Mouse (Mus musculus) megakaryocyte, embryonic 14.5 days (primary cell): Measurements from ENCODE around the gene Tnrc18.

Experiments
- FLI1 ChIP-seq: IDR thresholded peaks from 2 replicates; pipeline ENCODE4 v1.6.1; 2012; ENCODE audit warnings: low read length, inconsistent platforms, mixed read lengths
- GATA1 ChIP-seq: IDR thresholded peaks from 3 replicates; pipeline ENCODE4 v1.6.1; 2012; ENCODE audit warnings: mixed read lengths, low read length, inconsistent platforms, borderline replicate concordance

- TF ChIP-seq GATA1 = no peak
- TF ChIP-seq FLI1 = no peak
Observed at GRCm38 (mm10) chr5:142786215-142786614, 31.2 kb downstream of the Tnrc18 start.
